Mouse (Mus musculus): Measurements from ENCODE around the gene Vmn1r65. TPM values are rescaled to one million over a fixed set of nuclear protein-coding genes. Genes with fewer than 3 reads are reported as not detected.
"Not testable (repeated sequence)": the region's sequence is repeated elsewhere in the genome, so short reads cannot be mapped to it uniquely, and the experiment has no call there.

Vmn1r65 gene
- total RNA-seq (2021): not detected
- long read RNA-seq, experiment 1: 0 reads
- long read RNA-seq, experiment 2: 0 reads

GRCm38 (mm10) chr7:6010910-6011309, at the start of gene Vmn1r65:
Vmn1r65 (minus strand) TSS chr7:6011010.
- no peak for DNase-seq (ENCODE audit: low spot score in 2 of 2)

- DNase-seq (ENCODE audit: low spot score in 2 of 2): no peak
Measured at GRCm38 (mm10) chr7:6044861-6045260, 34.1 kb upstream of the Vmn1r65 start, which contains the start of gene Nlrp4c. Nlrp4c (plus strand) TSS chr7:6045161.

- DNase-seq (ENCODE audit: low spot score in 2 of 2): not testable (repeated sequence)
Measured at GRCm38 (mm10) chr7:5982426-5982825, 28.4 kb downstream of the Vmn1r65 start.

GRCm38 (mm10) chr7:5972546-5972945, 38.3 kb downstream of the Vmn1r65 start:
- not testable (repeated sequence) for DNase-seq (ENCODE audit: low spot score in 2 of 2)

Other genes starting within 250 kb of the Vmn1r65 start
- not detected for gene Vmn1r63, start 205.6 kb downstream of the Vmn1r65 start, total RNA-seq (2021)
- gene Vmn1r64, start 126.5 kb downstream of the Vmn1r65 start, total RNA-seq (2021): not detected
- not detected for gene Nlrp4c, start 34.2 kb upstream of the Vmn1r65 start, total RNA-seq (2021)
- gene Zfp787, start 145.0 kb upstream of the Vmn1r65 start, total RNA-seq (2021): 10 to 100 TPM; 25.7 to 26.8 TPM
- 10 to 100 TPM; 51.1 to 54.6 TPM for gene Zfp444, start 161.2 kb upstream of the Vmn1r65 start, total RNA-seq (2021)
- not detected for gene Galp, start 186.1 kb upstream of the Vmn1r65 start, total RNA-seq (2021)
- not detected for gene Zscan5b, start 211.3 kb upstream of the Vmn1r65 start, total RNA-seq (2021)
- not detected for gene Epp13, start 241.7 kb upstream of the Vmn1r65 start, total RNA-seq (2021)

All from layer of hippocampus, postnatal 14 days (tissue).